Mouse (Mus musculus): ENCODE data around the gene Txnrd2.

GRCm38 (mm10) chr16:18426802-18427280 is 657 bp downstream of the Txnrd2 start, which contains the start of gene Comt:
- no peak for TF ChIP-seq CTCF (conservative IDR thresholded peaks at IDR 0.05; ENCODE audit: low read length)
- TF ChIP-seq NANOG (IDR thresholded peaks at IDR 0.05; ENCODE audit: borderline replicate concordance, low read length) = no peak
